ENCODE assay signal across 9 mouse cellular contexts in genomic region chr15:102997939-102998355, GRCm38 (mm10). TPM values are rescaled to one million over a fixed set of nuclear protein-coding genes. Genes with fewer than 3 reads are reported as not detected.
A peak's percentile ranks its signal among the peaks of the same experiment; 100 is the strongest.
DNase-seq lines count a peak whose midpoint lies in the region; ATAC-seq and TF ChIP-seq lines count a peak whose summit lies in the region.
"Had no signal": no experiment of that assay in that cellular context is flagged by ENCODE, and none has a peak within 500 bp of the region (broad histone marks: within the 10 kb centered on the region; RNA-seq: fewer than 3 reads in every experiment).

TSS of gene Hoxc6 (plus strand) at chr15:102998257.

- no peak for ATAC-seq in forebrain, embryonic 11.5 days (replicated peaks; ENCODE audit: low FRiP score)
- ATAC-seq in neural tube, embryonic 11.5 days (ENCODE audit: insufficient read depth, low FRiP score, low TSS enrichment), result peak; percentile 78

- no peak for TF ChIP-seq POLR2A in testis, adult 2 months (IDR thresholded peaks at IDR 0.05; ENCODE audit: control insufficient read depth, low read depth, low read length)

- no peaks in the 10 kb centered on the region for H3K9me3 ChIP-seq in forebrain, embryonic 11.5 days (ENCODE audit: control insufficient read depth, low read length)
- no peaks in the 10 kb centered on the region for H3K9me3 ChIP-seq in neural tube, embryonic 11.5 days (ENCODE audit: control insufficient read depth, low read length)

- peak within 1 kb of the TSS; percentile 78 for H3K4me3 ChIP-seq in testis, adult 2 months (ENCODE audit: control insufficient read depth, low read depth, low read length)
- H3K4me3 ChIP-seq in forebrain, embryonic 11.5 days (ENCODE audit: low read depth, low read length), result peak within 1 kb of the TSS; percentile 14; the same call in 1 of the 2 replicates
- peak within 1 kb of the TSS; percentile 66 for H3K4me3 ChIP-seq in neural tube, embryonic 11.5 days (ENCODE audit: low read depth, low read length)

- peak within 1 kb of the TSS; percentile 82 for H3K27ac ChIP-seq in testis, adult 2 months (ENCODE audit: control insufficient read depth, insufficient read depth, low read depth, low read length)
- no peak within 1 kb of the TSS for H3K27ac ChIP-seq in forebrain, embryonic 11.5 days (ENCODE audit: low read depth, low read length)
- peak within 1 kb of the TSS; percentile 88 for H3K27ac ChIP-seq in neural tube, embryonic 11.5 days (ENCODE audit: low read depth, low read length)

- H3K36me3 ChIP-seq in testis, adult 2 months (ENCODE audit: control insufficient read depth, insufficient read depth, low read length), result no peaks in the 10 kb centered on the region
- H3K36me3 ChIP-seq in forebrain, embryonic 11.5 days (ENCODE audit: control insufficient read depth, insufficient read depth, low read length), result no peaks in the 10 kb centered on the region
- no peaks in the 10 kb centered on the region for H3K36me3 ChIP-seq in neural tube, embryonic 11.5 days (ENCODE audit: control insufficient read depth, insufficient read depth, low read length)

- peaks cover 13% of the 10 kb centered on the region for H3K4me1 ChIP-seq in testis, adult 2 months (ENCODE audit: control insufficient read depth, insufficient read depth, low read length)
- peaks cover 3% of the 10 kb centered on the region; the same call in 1 of the 2 replicates for H3K4me1 ChIP-seq in forebrain, embryonic 11.5 days (replicated peaks; ENCODE audit: control insufficient read depth, insufficient read depth, low read length)
- H3K4me1 ChIP-seq in neural tube, embryonic 11.5 days (ENCODE audit: control insufficient read depth, insufficient read depth, low read length), result peaks cover 17% of the 10 kb centered on the region

- H3K4me2 ChIP-seq in forebrain, embryonic 11.5 days (ENCODE audit: low read depth, low read length, severe bottlenecking), result peak within 1 kb of the TSS; percentile 43; the same call in 1 of the 2 replicates
- H3K4me2 ChIP-seq in neural tube, embryonic 11.5 days (ENCODE audit: low read depth), result peak within 1 kb of the TSS; percentile 99

- H3K9ac ChIP-seq in forebrain, embryonic 11.5 days (ENCODE audit: low read length), result no peak within 1 kb of the TSS
- H3K9ac ChIP-seq in neural tube, embryonic 11.5 days (ENCODE audit: low read length), result peak within 1 kb of the TSS; percentile 95

- intact Hi-C loops in left cerebral cortex, postnatal 25 days (cut with DNase I), result no loop called here

- peaks cover 12% of the 10 kb centered on the region for H3K27me3 ChIP-seq in testis, adult 2 months (ENCODE audit: control insufficient read depth, insufficient read depth, low read length)
- peaks cover 97% of the 10 kb centered on the region for H3K27me3 ChIP-seq in forebrain, embryonic 11.5 days (ENCODE audit: control insufficient read depth, insufficient read depth, low read length)
- peaks cover 17% of the 10 kb centered on the region; the same call in 1 of the 2 replicates for H3K27me3 ChIP-seq in neural tube, embryonic 11.5 days (ENCODE audit: control insufficient read depth, insufficient read depth, low read length)

- no peak for DNase-seq in testis, postnatal 10 days (ENCODE audit: low spot score)
- DNase-seq in forebrain, embryonic 11.5 days (ENCODE audit: low spot score), result no peak
- peak; percentile 69 for DNase-seq in kidney, postnatal 10 days
- DNase-seq in neural tube, embryonic 11.5 days (ENCODE audit: low spot score), result peak; percentile 64
- DNase-seq in layer of hippocampus, postnatal 10 days (ENCODE audit: low spot score in 2 of 2), result no peak
- DNase-seq in right cerebral cortex, postnatal 25 days, result no peak
- DNase-seq in left cerebral cortex, postnatal 25 days (ENCODE audit: low spot score in 2 of 2), result no peak

- 1% methylated on average over 19 of the region's 19 CpGs for WGBS in forebrain, embryonic 11.5 days
- WGBS in neural tube, embryonic 11.5 days, result under 1% methylated on average over 19 of the region's 19 CpGs

- no peak for TF ChIP-seq CTCF in testis, adult 2 months (IDR thresholded peaks at IDR 0.05; ENCODE audit: control insufficient read depth, insufficient read depth, insufficient replicate concordance, low read depth, low read length)

RNA-seq across cellular contexts. Expression of gene Hoxc6, which starts in this region (rescaled TPM):
- polyA plus RNA-seq in testis, adult 2 months (2012; rRNA removed), result 1.0 and 1.1 TPM in 2 replicates
- not detected in 2 replicates for polyA plus RNA-seq in forebrain, embryonic 11.5 days (2014; fragmentation: Nextera tagmentation; extraction: Ambion mirVana)
- 95.9 and 96.4 TPM in 2 replicates for polyA plus RNA-seq in neural tube, embryonic 11.5 days (2014; fragmentation: Nextera tagmentation; extraction: Ambion mirVana)
- total RNA-seq in layer of hippocampus, postnatal 10 days (2021), result not detected
- not detected for total RNA-seq in left cerebral cortex, postnatal 25 days (2021)
- total RNA-seq: common myeloid progenitor, adult 5-6 weeks had no signal

Comparison
In these comparisons a context has a peak if more than half of its experiments do, and no peak if none do; other contexts are left out.
1. RNA of gene Hoxc6 (polyA plus RNA-seq): 95.9 to 96.4 TPM in neural tube, embryonic 11.5 days; 1.0 to 1.1 TPM in testis, adult 2 months and not detected in forebrain, embryonic 11.5 days; every median in the first group is over 10 times any median in the second.
2. H3K4me3 ChIP-seq: peak in every context shown above with its lines; median percentile 78 in testis, adult 2 months; 66 in neural tube, embryonic 11.5 days; 14 in forebrain, embryonic 11.5 days.
3. DNase-seq: peak in kidney, postnatal 10 days (single experiment) and neural tube, embryonic 11.5 days (single experiment); none in testis, postnatal 10 days (single experiment), forebrain, embryonic 11.5 days (single experiment), layer of hippocampus, postnatal 10 days (0 of 2), right cerebral cortex, postnatal 25 days (single experiment) and left cerebral cortex, postnatal 25 days (0 of 2).